Mouse (Mus musculus): ENCODE results near the gene Drd2.

The Drd2 gene

DNA sequence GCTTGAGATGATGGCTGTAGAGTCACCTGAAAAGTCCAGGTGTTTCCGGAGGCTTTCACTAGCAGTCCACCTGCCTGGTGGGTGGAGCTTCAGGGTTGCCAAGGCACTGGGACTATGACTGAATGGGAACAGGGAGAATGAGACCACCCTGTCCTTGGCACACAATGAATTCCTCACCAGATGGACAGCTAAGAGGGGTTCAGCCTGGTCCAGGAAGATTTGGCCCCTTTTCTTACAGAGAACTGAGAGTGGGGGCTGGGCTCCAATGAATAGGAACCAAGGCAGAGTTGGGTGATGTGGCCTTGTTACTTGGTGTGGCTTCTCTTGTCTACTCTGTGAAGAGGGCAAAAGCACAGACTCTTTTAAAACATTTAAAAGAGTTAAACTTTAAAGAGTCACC lies 112.0 kb downstream of the Drd2 start:
- no peak for DNase-seq (ENCODE audit: low spot score in 2 of 2)

DNA sequence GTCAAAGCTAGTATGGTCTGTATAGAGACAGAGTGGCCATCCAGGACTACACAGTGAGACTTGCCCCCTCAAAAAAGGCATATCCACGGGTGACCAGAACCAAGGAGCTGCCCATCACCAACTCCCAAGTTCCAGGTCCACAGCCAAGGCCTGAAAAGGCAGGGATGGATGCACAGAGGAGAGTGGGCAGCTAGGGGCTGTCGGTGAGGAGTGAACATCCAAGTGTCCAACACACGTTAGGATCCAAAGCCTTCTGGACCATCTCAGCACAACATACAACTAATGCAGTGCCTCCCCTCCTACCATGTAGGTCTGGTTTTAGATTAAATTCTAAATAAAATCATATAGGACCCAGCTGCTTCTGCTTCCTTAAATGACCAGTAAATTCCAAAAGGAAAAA lies 115.7 kb downstream of the Drd2 start:
- no peak for DNase-seq (ENCODE audit: low spot score in 2 of 2)

Data from natural killer cell, adult 2 months (primary cell).